Mouse (Mus musculus) CH12.LX (cell line): ENCODE data around the gene Mlip. TPM values are rescaled to one million over a fixed set of nuclear protein-coding genes. Genes with fewer than 3 reads are reported as not detected.

Experiments used
- DNase-seq: peaks from one replicate; pipeline ENCODE4 v3.0.0-alpha.2; 2013; ENCODE audit errors: extremely low read depth
- H3K27ac ChIP-seq: 2 replicates; pipeline ENCODE4 v1.5.1; 2012; ENCODE audit warnings: low read depth, mild to moderate bottlenecking, control low read depth, moderate library complexity; ENCODE audit not compliant: insufficient read depth
- H3K27me3 ChIP-seq: replicated peaks from 2 replicates; pipeline ENCODE3; 2012; ENCODE audit warnings: inconsistent platforms
- H3K36me3 ChIP-seq, 2 experiments: replicated peaks in 1 of 2; 2 replicates each; pipeline versions ENCODE3 to v1.6.1; 2012; ENCODE audit warnings: inconsistent platforms in 1 of 2, low read length in 1 of 2, mild to moderate bottlenecking in 1 of 2, mixed read lengths in 1 of 2, moderate library complexity in 1 of 2; ENCODE audit not compliant: control insufficient read depth in 1 of 2, insufficient read depth in 1 of 2
- H3K4me1 ChIP-seq, 2 experiments: 2 replicates each; pipeline ENCODE4 v1.6.1; 2012; ENCODE audit warnings: inconsistent platforms in 1 of 2, moderate library complexity in 1 of 2; ENCODE audit not compliant: insufficient read depth in 2 of 2, control insufficient read depth in 1 of 2
- H3K4me2 ChIP-seq: 2 replicates; pipeline ENCODE4 v1.6.1; 2012; ENCODE audit warnings: low read depth, mild to moderate bottlenecking, control low read depth; ENCODE audit not compliant: poor library complexity, insufficient read depth, severe bottlenecking
- H3K4me3 ChIP-seq, 3 experiments: fragments of 150-350 bp in 1 of 3; sonication (generic) in 1 of 3; replicated peaks in 1 of 3; 2 replicates each; pipeline versions ENCODE3 to v1.5.1; 2011 to 2012; ENCODE audit warnings: low read depth in 2 of 3, low read length in 2 of 3, mild to moderate bottlenecking in 2 of 3, moderate library complexity in 2 of 3, control low read depth in 1 of 3, improper control_type of control experiment in 1 of 3, inconsistent platforms in 1 of 3, mixed read lengths in 1 of 3; ENCODE audit not compliant: poor library complexity in 1 of 3
- H3K79me2 ChIP-seq: replicated peaks from 2 replicates; pipeline ENCODE4 v1.6.1; 2012; ENCODE audit warnings: mild to moderate bottlenecking, moderate library complexity; ENCODE audit not compliant: control insufficient read depth, poor library complexity, insufficient read depth, severe bottlenecking; ENCODE audit errors: extremely low read depth
- H3K9ac ChIP-seq: 2 replicates; pipeline ENCODE4 v1.6.1; 2012; ENCODE audit warnings: low read depth, mild to moderate bottlenecking, control low read depth, moderate library complexity; ENCODE audit not compliant: insufficient read depth
- H3K9me3 ChIP-seq: replicated peaks from 2 replicates; pipeline ENCODE3; 2012; ENCODE audit warnings: low read length, inconsistent platforms, mixed read lengths
- BHLHE40 ChIP-seq: IDR thresholded peaks from 2 replicates; pipeline ENCODE4 v1.6.1; 2011; ENCODE audit warnings: mild to moderate bottlenecking, low read depth, low read length, improper control_type of control experiment
- CHD1 ChIP-seq: IDR thresholded peaks from 2 replicates; pipeline ENCODE4 v1.6.1; 2012; ENCODE audit warnings: low read depth, low read length, improper control_type of control experiment, inconsistent platforms
- E2F4 ChIP-seq: IDR thresholded peaks from 2 replicates; pipeline ENCODE4 v1.6.1; 2011; ENCODE audit warnings: low read depth, low read length, improper control_type of control experiment; ENCODE audit not compliant: insufficient replicate concordance
- GABPA ChIP-seq: IDR thresholded peaks from 2 replicates; pipeline ENCODE4 v1.6.1; 2012; ENCODE audit warnings: low read depth, low read length, improper control_type of control experiment, inconsistent platforms; ENCODE audit not compliant: insufficient replicate concordance
- IRF4 ChIP-seq: IDR thresholded peaks from 2 replicates; pipeline ENCODE4 v1.6.1; 2014; ENCODE audit warnings: low read depth, mild to moderate bottlenecking, inconsistent platforms, low read length, improper control_type of control experiment
- JUN ChIP-seq: IDR thresholded peaks from 2 replicates; pipeline ENCODE4 v1.6.1; 2011; ENCODE audit warnings: low read depth, mild to moderate bottlenecking, low read length, improper control_type of control experiment, moderate library complexity; ENCODE audit not compliant: insufficient read depth
- MAFK ChIP-seq: IDR thresholded peaks from 2 replicates; pipeline ENCODE4 v1.6.1; 2011; ENCODE audit warnings: low read length, improper control_type of control experiment; ENCODE audit not compliant: insufficient replicate concordance
- MAX ChIP-seq: IDR thresholded peaks from 2 replicates; pipeline ENCODE4 v1.6.1; 2011; ENCODE audit warnings: low read length, improper control_type of control experiment
- MEF2A ChIP-seq: IDR thresholded peaks from 2 replicates; pipeline ENCODE4 v1.6.1; 2014; ENCODE audit warnings: low read depth, mild to moderate bottlenecking, inconsistent platforms, low read length, improper control_type of control experiment, borderline replicate concordance
- NELFE ChIP-seq: IDR thresholded peaks from 2 replicates; pipeline ENCODE4 v1.6.1; 2011; ENCODE audit warnings: low read depth, low read length, improper control_type of control experiment
- NRF1 ChIP-seq: IDR thresholded peaks from 2 replicates; pipeline ENCODE4 v1.6.1; 2014; ENCODE audit warnings: low read depth, mild to moderate bottlenecking, inconsistent platforms, low read length, improper control_type of control experiment, moderate library complexity
- POLR2A ChIP-seq: IDR thresholded peaks from 2 replicates; pipeline ENCODE4 v1.6.1; 2011; ENCODE audit warnings: low read depth, mild to moderate bottlenecking, improper control_type of control experiment, low read length
- POLR2AphosphoS2 ChIP-seq: IDR thresholded peaks from 2 replicates; pipeline ENCODE4 v1.6.1; 2011; ENCODE audit warnings: low read depth, low read length, improper control_type of control experiment
- RAD21 ChIP-seq: IDR thresholded peaks from 2 replicates; pipeline ENCODE4 v1.6.1; 2011; ENCODE audit warnings: low read depth, mild to moderate bottlenecking, low read length, improper control_type of control experiment, moderate library complexity
- SIN3A ChIP-seq: IDR thresholded peaks from 2 replicates; pipeline ENCODE4 v1.6.1; 2012; ENCODE audit warnings: low read length, improper control_type of control experiment, inconsistent platforms
- TCF12 ChIP-seq: IDR thresholded peaks from 2 replicates; pipeline ENCODE4 v1.6.1; 2014; ENCODE audit warnings: low read depth, mild to moderate bottlenecking, inconsistent platforms, low read length, improper control_type of control experiment
- UBTF ChIP-seq: IDR thresholded peaks from 2 replicates; pipeline ENCODE4 v1.6.1; 2012; ENCODE audit warnings: low read depth, mild to moderate bottlenecking, inconsistent platforms, low read length, improper control_type of control experiment, moderate library complexity
- USF1 ChIP-seq: IDR thresholded peaks from 2 replicates; pipeline ENCODE4 v1.6.1; 2014; ENCODE audit warnings: low read depth, mild to moderate bottlenecking, inconsistent platforms, low read length, improper control_type of control experiment
- USF2 ChIP-seq: conservative IDR thresholded peaks from 2 replicates; pipeline ENCODE4 v1.6.1; 2011; ENCODE audit warnings: low read depth, low read length, improper control_type of control experiment
- ZC3H11A ChIP-seq: IDR thresholded peaks from 2 replicates; pipeline ENCODE4 v1.6.1; 2012; ENCODE audit warnings: low read depth, mild to moderate bottlenecking, inconsistent platforms, low read length, improper control_type of control experiment
- ZKSCAN1 ChIP-seq: IDR thresholded peaks from 2 replicates; pipeline ENCODE4 v1.6.1; 2012; ENCODE audit warnings: low read depth, inconsistent platforms, low read length, improper control_type of control experiment, borderline replicate concordance
- ZMIZ1 ChIP-seq: IDR thresholded peaks from 2 replicates; pipeline ENCODE4 v1.6.1; 2012; ENCODE audit warnings: low read depth, mild to moderate bottlenecking, inconsistent platforms, low read length, improper control_type of control experiment
- ZNF384 ChIP-seq: IDR thresholded peaks from 2 replicates; pipeline ENCODE4 v1.6.1; 2012; ENCODE audit warnings: low read depth, low read length, improper control_type of control experiment, inconsistent platforms
- dilution Hi-C: fragments of 300-500 bp; cut with MboI; formaldehyde crosslinking; loops from 2 replicates; pipeline ENCODE4 v1.14.3; 2020; ENCODE audit warnings: low sequenced_read_pairs; ENCODE audit not compliant: extremely low pct_unique_long_range_greater_than_20kb, extremely low pct_ligation_motif_present
- in situ Hi-C: fragments of 300-500 bp; cut with MboI; formaldehyde crosslinking; loops from 3 replicates; pipeline ENCODE4 v1.14.3; 2019; ENCODE audit warnings: low sequenced_read_pairs, low pct_ligation_motif_present, low pct_unique_long_range_greater_than_20kb, mixed read lengths
- polyA plus RNA-seq: library from polyadenylated mRNA; unstranded; fragments of >175 nt; gene quantifications from 2 replicates; pipeline ENCODE4 v1.2.1, GENCODE M21; 2012; ENCODE audit warnings: low read depth; ENCODE audit not compliant: insufficient read length
- total RNA-seq, 2 experiments: library from RNA; depleted of rRNA; stranded (reverse); fragments of 300-350 nt in 1 of 2; fragments of >200 nt in 1 of 2; gene quantifications; 2 replicates each; pipeline ENCODE4 v1.2.3; 2012 to 2014

Mlip gene
- total and polyA plus RNA-seq, 3 experiments = not detected

DNA sequence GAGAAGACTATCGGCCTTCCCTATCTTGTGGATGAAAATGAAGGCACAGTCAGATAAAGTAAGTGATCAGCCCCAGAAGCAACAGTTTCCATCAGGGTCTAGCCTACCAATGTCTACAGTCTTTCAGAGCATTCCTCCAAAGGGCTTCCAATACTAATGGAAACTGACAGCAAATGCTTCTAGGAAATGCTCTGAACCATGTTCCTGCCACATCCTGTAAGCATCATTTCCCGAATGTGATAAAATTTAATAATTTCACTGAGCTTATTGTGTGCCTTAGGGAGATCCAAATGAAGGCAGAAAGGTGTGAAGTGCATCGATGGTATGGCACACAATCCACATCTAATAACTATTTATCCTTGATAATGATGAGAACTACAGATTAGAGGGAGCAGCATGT, 173.3 kb downstream of the Mlip start:
- Histone ChIP-seq H3K4me1 (no peaks in the 10 kb centered on the region), H3K27me3 (no peaks in the 10 kb centered on the region)
- TF ChIP-seq MEF2A (no peak), NELFE (no peak), MAFK (no peak), USF2 (no peak), IRF4 (no peak)
- TF ChIP-seq, all 38 proteins: peak for 0
- no peak for DNase-seq
- H3K4me3 ChIP-seq = no peak overlapping the region
- no peaks in the 10 kb centered on the region for H3K36me3 ChIP-seq
- no peak overlapping the region for H3K4me2 ChIP-seq
- no peak overlapping the region for H3K9ac ChIP-seq
- H3K27ac ChIP-seq = no peak overlapping the region
- H3K9me3 ChIP-seq = no peaks in the 10 kb centered on the region
- no peaks in the 10 kb centered on the region for H3K79me2 ChIP-seq
- in situ Hi-C loops = no loop called here
- dilution Hi-C loops = no loop called here

DNA sequence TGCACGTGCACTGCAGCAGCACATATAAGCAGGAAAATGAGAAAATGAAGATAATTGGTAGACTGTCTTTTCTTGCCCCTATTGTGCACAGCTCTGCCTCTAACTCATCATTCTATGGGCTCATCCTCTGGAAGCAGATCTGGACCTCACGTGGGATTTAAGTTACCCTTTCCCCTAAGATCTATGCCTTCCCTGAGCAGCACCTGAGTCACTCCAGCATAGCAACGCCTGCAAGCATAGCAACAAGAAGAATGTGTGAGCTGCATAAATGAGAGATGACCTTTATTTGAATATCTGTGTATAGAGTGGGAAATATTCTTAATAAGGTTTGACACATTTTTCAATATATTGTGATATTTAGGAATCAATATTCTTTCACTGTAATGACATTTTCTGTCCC, 176.9 kb downstream of the Mlip start:
- TF ChIP-seq ZKSCAN1 (no peak), BHLHE40 (0 out of 2 replicates have a peak, but pooled peaks have one; percentile 14)
- TF ChIP-seq, all 38 proteins: peak for 1
- Histone ChIP-seq H3K4me2 (no peak overlapping the region), H3K9ac (no peak overlapping the region), H3K4me3 (no peak overlapping the region), H3K36me3 (no peaks in the 10 kb centered on the region), H3K27me3 (no peaks in the 10 kb centered on the region), H3K27ac (no peak overlapping the region), H3K9me3 (no peaks in the 10 kb centered on the region), H3K4me1 (no peaks in the 10 kb centered on the region), H3K79me2 (no peaks in the 10 kb centered on the region)
- no peak for DNase-seq
- in situ Hi-C loops = no loop called here
- dilution Hi-C loops = no loop called here

DNA sequence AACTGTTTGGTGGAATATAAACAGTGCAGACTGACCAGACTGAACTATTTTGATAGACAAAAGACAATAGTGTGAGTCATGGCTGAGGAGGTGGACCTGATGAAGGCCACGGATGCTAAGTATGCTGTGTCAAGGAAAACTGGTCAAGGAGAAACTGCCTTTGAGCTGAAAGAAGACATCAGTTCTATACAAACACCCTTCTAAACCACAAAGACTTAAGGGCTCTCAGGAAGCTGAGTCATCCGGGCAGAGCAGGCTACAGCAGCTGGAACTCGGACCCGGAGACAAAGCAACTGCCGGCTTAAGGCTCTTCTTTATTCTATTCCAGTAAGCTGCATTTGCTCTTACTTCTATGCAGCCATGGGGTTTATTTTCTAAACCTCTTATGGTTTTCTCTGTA, 180.7 kb downstream of the Mlip start:
- no peak overlapping the region for H3K27ac ChIP-seq
- no peaks in the 10 kb centered on the region for H3K9me3 ChIP-seq
- no peaks in the 10 kb centered on the region for H3K4me1 ChIP-seq
- no peak overlapping the region for H3K9ac ChIP-seq
- no peak overlapping the region for H3K4me2 ChIP-seq
- DNase-seq = no peak
- TF ChIP-seq CHD1 (no peak), JUN (no peak), TCF12 (no peak), NELFE (no peak), ZMIZ1 (no peak), GABPA (no peak), POLR2AphosphoS2 (no peak), NRF1 (no peak), USF1 (no peak), E2F4 (no peak), MAX (no peak), ZC3H11A (no peak), ZNF384 (no peak), POLR2A (no peak), RAD21 (no peak), UBTF (no peak), MAFK (no peak), SIN3A (no peak), ZKSCAN1 (no peak)
- no peaks in the 10 kb centered on the region for H3K79me2 ChIP-seq
- no peaks in the 10 kb centered on the region for H3K27me3 ChIP-seq
- no peak overlapping the region for H3K4me3 ChIP-seq
- in situ Hi-C loops (no loop called here), dilution Hi-C loops (no loop called here)
- no peaks in the 10 kb centered on the region for H3K36me3 ChIP-seq
